Mouse (Mus musculus): ENCODE measurements around the gene Pgm5.

- TF ChIP-seq CTCF (IDR thresholded peaks at IDR 0.05 in 2 of 3, conservative IDR thresholded peaks at IDR 0.05 in 1 of 3; ENCODE audit: control insufficient read depth in 1 of 3, insufficient read depth in 1 of 3, low read depth in 2 of 3, low read length in 3 of 3, poor library complexity in 1 of 3, severe bottlenecking in 1 of 3) (no peak), EP300 (IDR thresholded peaks at IDR 0.05; ENCODE audit: low read depth in 1 of 2, low read length in 2 of 2) (no peak), POLR2A (IDR thresholded peaks at IDR 0.05; ENCODE audit: control insufficient read depth in 1 of 2, insufficient read depth in 1 of 2, low read depth in 1 of 2, low read length in 2 of 2, poor library complexity in 1 of 2) (no peak), GABPA (IDR thresholded peaks at IDR 0.05; ENCODE audit: low read depth, low read length) (no peak), MYC (IDR thresholded peaks at IDR 0.05; ENCODE audit: low read depth, low read length) (no peak), RCOR1 (IDR thresholded peaks at IDR 0.05; ENCODE audit: low read depth, low read length) (no peak), KAT2A (conservative IDR thresholded peaks at IDR 0.05; ENCODE audit: low read depth, low read length) (no peak), MAFK (IDR thresholded peaks at IDR 0.05; ENCODE audit: borderline replicate concordance, low read depth, low read length) (no peak)
These were observed 76.5 kb downstream of the Pgm5 start for GRCm38 (mm10) chr19:24785056-24785675.

All from MEL (cell line).